Mouse (Mus musculus) heart, embryonic 14.5 days (tissue): Measurements from ENCODE around the gene Slc35b2. TPM values are rescaled to one million over a fixed set of nuclear protein-coding genes. Genes with fewer than 3 reads are reported as not detected.

Experiments
- ATAC-seq: fragments of 200-750 bp; cut with Nextera tagmentation; 2 replicates; pipeline ENCODE4 v1.8.0; 2017; ENCODE audit warnings: low read depth, moderate TSS enrichment; ENCODE audit not compliant: insufficient number of reproducible peaks, insufficient read depth, low FRiP score
- H3K27ac ChIP-seq, 2 experiments: fragments of 200-500 bp in 1 of 2; fragments of 300-500 bp in 1 of 2; sonication (generic) in 1 of 2; replicated peaks in 1 of 2; 2 replicates each; pipeline ENCODE4 v1.5.1; 2012 to 2014; ENCODE audit warnings: low read depth in 2 of 2, low read length in 2 of 2, control low read depth in 1 of 2, mild to moderate bottlenecking in 1 of 2, mixed read lengths in 1 of 2; ENCODE audit not compliant: control insufficient read depth in 1 of 2, insufficient read depth in 1 of 2
- H3K27me3 ChIP-seq: fragments of 300-500 bp; sonication (generic); 2 replicates; pipeline ENCODE4 v1.6.1; 2014; ENCODE audit warnings: mild to moderate bottlenecking, low read length, control low read depth; ENCODE audit not compliant: control insufficient read depth, insufficient read depth
- H3K36me3 ChIP-seq: fragments of 300-500 bp; sonication (generic); 2 replicates; pipeline ENCODE4 v1.6.1; 2014; ENCODE audit warnings: mild to moderate bottlenecking, control low read depth, low read length, mixed read lengths; ENCODE audit not compliant: control insufficient read depth, insufficient read depth
- H3K4me1 ChIP-seq, 2 experiments: fragments of 200-500 bp in 1 of 2; fragments of 300-500 bp in 1 of 2; sonication (generic) in 1 of 2; 2 replicates each; pipeline ENCODE4 v1.6.1; 2012 to 2014; ENCODE audit warnings: low read length in 2 of 2, control low read depth in 1 of 2, mixed read lengths in 1 of 2; ENCODE audit not compliant: control insufficient read depth in 2 of 2, insufficient read depth in 2 of 2
- H3K4me2 ChIP-seq: fragments of 300-500 bp; sonication (generic); 2 replicates; pipeline ENCODE4 v1.6.1; 2014; ENCODE audit warnings: mild to moderate bottlenecking, low read length
- H3K4me3 ChIP-seq, 2 experiments: fragments of 200-500 bp in 1 of 2; fragments of 300-500 bp in 1 of 2; sonication (generic) in 1 of 2; 2 replicates each; pipeline ENCODE4 v1.5.1; 2012 to 2014; ENCODE audit warnings: low read length in 2 of 2, mild to moderate bottlenecking in 2 of 2, control low read depth in 1 of 2, low read depth in 1 of 2, moderate library complexity in 1 of 2; ENCODE audit not compliant: control insufficient read depth in 1 of 2, insufficient read depth in 1 of 2
- H3K9ac ChIP-seq: fragments of 300-500 bp; sonication (generic); 2 replicates; pipeline ENCODE4 v1.6.1; 2014; ENCODE audit warnings: mild to moderate bottlenecking, low read length
- H3K9me3 ChIP-seq: fragments of 300-500 bp; sonication (generic); 2 replicates; pipeline ENCODE4 v1.6.1; 2016; ENCODE audit warnings: low read length, control low read depth; ENCODE audit not compliant: control insufficient read depth
- WGBS: fragments of 180-500 bp; shearing (Covaris S2); extraction: QIAGEN DNeasy Blood & Tissue Kit; methylation state at CpG from one replicate; pipeline ENCODE4 v1.1.7; 2014; 5-methylcytosine and 5-hydroxymethylcytosine counted together
- polyA plus RNA-seq: library from polyadenylated mRNA; unstranded; fragments of >200 nt; fragmentation: Nextera tagmentation; extraction: Ambion mirVana; gene quantifications from 2 replicates; pipeline ENCODE4 v1.2.1, GENCODE M21; 2014

Slc35b2 gene
- polyA plus RNA-seq, 1 experiment from 2014 or later, result 91.3 TPM

DNA sequence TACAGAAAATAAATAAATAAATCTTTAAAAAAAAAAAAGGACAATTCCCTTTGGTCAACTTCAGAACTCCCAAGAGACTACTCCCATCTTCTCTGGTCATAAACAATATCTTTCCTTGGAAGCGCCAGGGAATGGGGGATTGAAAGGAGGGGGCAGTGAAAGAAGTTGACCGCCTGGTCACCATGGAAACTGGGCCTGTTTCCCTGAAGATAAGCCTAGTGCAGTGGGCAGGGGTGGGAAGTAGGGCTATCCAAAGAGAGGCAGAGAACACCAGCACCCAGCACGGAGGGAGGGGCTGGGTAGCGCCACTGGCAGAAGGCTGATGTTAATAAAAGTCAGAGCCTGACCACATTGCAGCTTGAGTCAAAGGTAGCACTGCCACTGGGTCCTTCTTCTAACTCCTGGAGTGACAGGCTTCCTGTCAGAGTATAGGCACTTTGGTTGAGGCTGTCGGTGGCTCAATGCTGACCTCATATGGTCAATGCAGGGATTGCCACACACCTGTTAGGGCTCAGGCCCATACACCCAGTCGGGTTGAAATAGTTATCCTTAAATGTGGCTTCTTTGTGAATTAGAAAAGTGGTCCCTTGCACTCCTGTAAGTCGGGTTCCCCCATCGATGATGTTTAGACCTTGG is 11.7 kb upstream of the Slc35b2 start:
- Histone ChIP-seq H3K27ac (no peak overlapping the region), H3K9ac (no peak overlapping the region), H3K36me3 (no peaks in the 10 kb centered on the region), H3K27me3 (peaks cover 53% of the 10 kb centered on the region), H3K4me2 (no peak overlapping the region), H3K4me3 (no peak overlapping the region), H3K4me1 (peaks cover 6 to 25% of the 10 kb centered on the region in 2 experiments), H3K9me3 (no peaks in the 10 kb centered on the region)
- 2% methylated on average over 8 of the region's 8 CpGs for WGBS
- ATAC-seq, result no peak

DNA sequence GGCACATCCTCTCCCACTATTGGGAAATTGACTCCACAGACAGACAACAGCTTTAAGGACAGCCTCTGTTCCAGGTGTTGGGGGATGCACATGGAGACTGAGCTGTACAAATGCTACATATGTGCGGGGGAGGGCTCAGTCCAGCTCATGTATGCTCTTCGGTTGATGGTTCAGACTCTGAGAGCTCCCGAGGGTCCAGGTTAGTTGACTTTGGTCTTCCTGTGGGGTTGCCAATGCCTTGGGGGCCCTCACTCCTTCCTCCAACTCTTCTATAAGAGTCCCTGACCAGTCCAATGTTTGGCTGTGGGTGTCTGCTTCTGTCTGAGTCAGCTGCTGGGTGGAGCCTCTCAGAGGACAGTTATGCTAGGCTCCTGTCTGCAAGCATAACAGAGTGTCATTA is 10.6 kb upstream of the Slc35b2 start:
- Histone ChIP-seq H3K9me3 (no peaks in the 10 kb centered on the region), H3K27ac (no peak overlapping the region), H3K4me2 (no peak overlapping the region), H3K4me3 (no peak overlapping the region), H3K9ac (no peak overlapping the region), H3K27me3 (peaks cover 45% of the 10 kb centered on the region), H3K36me3 (no peaks in the 10 kb centered on the region), H3K4me1 (peaks cover 6 to 25% of the 10 kb centered on the region in 2 experiments)
- ATAC-seq, result no peak
- 76% methylated on average over 3 of the region's 3 CpGs for WGBS

DNA sequence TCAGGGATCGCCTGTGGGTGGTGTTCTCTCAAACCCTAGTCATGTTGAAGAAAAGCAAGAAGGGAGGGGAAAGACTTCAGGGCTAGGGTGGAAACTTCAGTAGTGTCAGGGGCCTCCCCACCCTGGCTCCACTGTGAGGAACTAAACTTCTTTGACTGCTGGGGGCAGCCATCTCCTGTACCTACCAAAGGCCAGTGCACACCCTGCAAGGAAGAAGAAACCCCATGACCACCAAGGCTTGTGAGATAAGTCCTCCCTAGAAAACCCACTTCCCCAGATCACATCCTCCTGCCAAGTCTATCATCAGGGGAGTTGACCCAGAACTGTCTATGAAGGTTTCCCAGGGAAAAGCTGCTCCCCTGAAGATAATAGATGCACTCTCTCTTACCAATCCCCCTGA is 9.3 kb upstream of the Slc35b2 start:
- WGBS, result 22% methylated on average over 1 of the region's 1 CpGs
- Histone ChIP-seq H3K36me3 (no peaks in the 10 kb centered on the region), H3K27me3 (peaks cover 32% of the 10 kb centered on the region), H3K4me3 (no peak overlapping the region), H3K9me3 (no peaks in the 10 kb centered on the region), H3K4me1 (peaks cover 6 to 23% of the 10 kb centered on the region in 2 experiments), H3K9ac (no peak overlapping the region), H3K4me2 (no peak overlapping the region), H3K27ac (no peak overlapping the region)
- ATAC-seq, result no peak

DNA sequence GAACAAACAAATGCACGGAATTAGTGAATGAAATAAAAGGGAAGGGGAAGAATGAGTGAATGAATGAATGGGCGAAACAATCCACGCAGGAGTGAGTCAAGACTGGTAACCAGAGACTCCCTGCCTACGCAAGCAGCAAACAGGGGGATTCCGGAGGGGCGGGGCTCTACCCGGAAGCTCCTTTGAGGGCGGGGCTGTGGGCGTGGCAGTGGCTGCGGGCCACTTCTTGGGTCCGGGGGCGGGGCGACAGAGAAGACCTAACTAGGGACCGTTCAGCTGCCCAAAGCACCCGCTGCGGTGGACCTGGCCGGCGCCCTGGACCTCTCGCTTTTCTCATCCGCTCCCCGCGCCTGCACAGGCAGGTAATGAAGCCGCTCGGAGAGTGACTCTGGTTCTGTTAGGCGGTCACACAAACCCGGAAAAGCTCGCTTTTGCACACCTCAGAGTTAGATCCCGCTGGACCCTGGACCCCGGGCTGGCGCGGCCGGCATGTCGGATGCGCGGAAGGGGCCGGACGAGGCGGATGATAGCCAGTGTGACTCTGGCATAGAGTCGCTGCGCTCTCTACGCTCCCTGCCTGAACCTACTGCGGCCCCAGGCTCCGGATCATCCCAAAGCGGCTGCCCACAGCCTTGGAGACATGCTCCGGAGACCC is 8.1 kb upstream of the Slc35b2 start, which contains the start of gene Nfkbie:
Nfkbie (plus strand) TSS at position 252 of the 655 bp plus-strand sequence.
- no peaks in the 10 kb centered on the region for H3K9me3 ChIP-seq
- H3K9ac ChIP-seq, result peak within 1 kb of the TSS; percentile 79
- ATAC-seq, result peak; percentile 70
- H3K27ac ChIP-seq, result 0 out of 4 replicates have a peak within 1 kb of the TSS, but pooled peaks of 1 of the 2 experiments have one; percentile 19
- no peaks in the 10 kb centered on the region for H3K36me3 ChIP-seq
- H3K4me2 ChIP-seq, result peak within 1 kb of the TSS; percentile 98
- WGBS, result under 1% methylated on average over 45 of the region's 45 CpGs
- peaks cover 27% of the 10 kb centered on the region for H3K27me3 ChIP-seq
- H3K4me3 ChIP-seq, result peak within 1 kb of the TSS; percentile 66 to 69
- peaks cover 6 to 11% of the 10 kb centered on the region in 2 experiments for H3K4me1 ChIP-seq

DNA sequence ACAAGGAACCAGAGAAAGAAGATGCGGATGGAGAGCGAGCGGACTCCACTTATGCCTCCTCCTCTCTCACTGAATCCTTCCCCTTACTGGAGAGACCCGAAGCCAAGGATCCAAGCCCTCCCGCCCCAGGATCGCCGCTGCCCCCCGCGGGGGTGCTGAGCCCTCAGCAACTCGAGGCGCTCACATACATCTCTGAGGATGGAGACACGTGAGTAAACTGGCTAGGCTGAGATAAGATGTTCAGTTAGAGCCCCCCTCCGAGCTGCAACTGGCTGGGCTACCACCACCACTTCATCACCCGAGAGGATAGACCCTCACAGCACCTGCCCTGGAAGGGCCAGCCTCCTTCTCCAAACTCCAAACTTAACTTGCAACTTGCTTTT is 7.6 kb upstream of the Slc35b2 start:
- H3K27me3 ChIP-seq, result peaks cover 22% of the 10 kb centered on the region
- peak overlapping the region; percentile 79 for H3K9ac ChIP-seq
- H3K9me3 ChIP-seq, result no peaks in the 10 kb centered on the region
- H3K4me2 ChIP-seq, result peak overlapping the region; percentile 98
- H3K27ac ChIP-seq, result no peak overlapping the region
- peak overlapping the region; percentile 66 to 69 for H3K4me3 ChIP-seq
- no peaks in the 10 kb centered on the region for H3K36me3 ChIP-seq
- ATAC-seq, result no peak
- WGBS, result 3% methylated on average over 14 of the region's 14 CpGs
- peaks cover 6 to 11% of the 10 kb centered on the region in 2 experiments for H3K4me1 ChIP-seq

DNA sequence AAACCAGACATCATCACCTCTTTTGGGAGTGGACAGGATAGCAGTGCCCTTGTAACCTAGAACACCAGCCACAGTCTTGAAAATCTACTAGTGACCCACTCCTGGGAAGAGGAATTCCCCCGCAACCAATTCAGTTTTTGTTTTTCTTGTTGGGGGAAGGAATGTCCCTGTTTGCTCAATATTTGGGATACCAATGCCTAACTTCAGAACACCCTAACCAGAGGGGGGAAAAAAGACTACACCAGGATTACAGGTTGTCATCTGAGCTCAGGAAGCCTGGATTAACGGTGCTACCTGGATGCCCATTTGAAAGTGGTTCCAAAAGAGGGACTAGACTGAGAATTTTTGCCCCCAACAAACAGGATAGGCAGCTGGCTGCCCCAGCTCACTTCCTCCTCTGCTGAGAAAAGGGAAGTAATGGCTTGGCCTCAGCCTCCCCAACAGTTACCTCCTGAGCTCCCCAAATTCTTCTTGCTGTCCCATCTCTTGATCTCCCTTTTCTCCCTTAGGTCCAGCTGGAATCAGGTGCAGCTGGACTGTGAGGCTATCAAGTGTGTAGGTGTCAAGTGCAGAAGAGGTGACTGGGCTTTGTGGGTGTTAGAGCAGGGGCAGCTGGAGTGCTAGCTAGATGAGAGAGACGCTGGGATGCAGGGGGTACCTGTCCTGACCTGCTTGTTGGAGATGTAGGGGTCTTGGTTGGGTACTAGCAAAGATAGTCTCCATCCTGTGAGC is 7.0 kb upstream of the Slc35b2 start:
- ATAC-seq, result no peak
- H3K9ac ChIP-seq, result peak overlapping the region; percentile 79; the same call in 1 of the 2 replicates

DNA sequence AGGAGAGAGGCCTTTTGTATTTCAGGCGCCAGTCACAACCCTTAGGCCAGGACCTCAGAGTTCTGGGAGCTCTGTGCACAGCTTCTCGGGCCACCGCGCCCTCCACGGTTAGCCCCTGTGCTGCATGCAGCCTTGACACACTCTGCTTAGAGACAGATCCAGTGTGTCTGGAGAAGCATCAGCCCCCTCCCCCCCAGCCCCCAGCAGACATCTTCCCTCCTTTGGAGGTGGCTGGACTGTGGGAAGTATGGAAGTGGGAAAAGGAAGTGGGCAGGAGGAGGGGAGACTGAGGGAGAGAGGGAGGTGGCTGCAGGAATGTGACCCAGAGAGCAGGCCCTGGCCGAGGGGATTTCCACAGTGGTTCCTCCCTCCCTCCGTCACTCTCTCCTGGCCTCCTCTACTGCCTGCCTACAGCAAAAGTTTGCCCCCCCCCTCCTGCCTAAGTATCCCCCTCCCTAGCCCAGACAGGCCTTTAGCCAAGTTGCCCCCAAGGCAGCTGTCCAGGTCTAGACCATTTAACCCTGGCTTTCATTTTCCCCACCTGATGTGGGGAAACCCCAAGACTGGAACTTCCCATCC is 6.3 kb upstream of the Slc35b2 start:
- Histone ChIP-seq H3K27ac (no peak overlapping the region), H3K4me1 (peaks cover 3 to 8% of the 10 kb centered on the region in 2 experiments; a peak in 3 of 4 replicates), H3K27me3 (peaks cover 20% of the 10 kb centered on the region; the same call in 1 of the 2 replicates), H3K4me2 (peak overlapping the region; percentile 98), H3K4me3 (no peak overlapping the region), H3K9ac (no peak overlapping the region; the same call in 1 of the 2 replicates), H3K36me3 (no peaks in the 10 kb centered on the region), H3K9me3 (no peaks in the 10 kb centered on the region)
- 69% methylated on average over 5 of the region's 7 CpGs for WGBS
- no peak for ATAC-seq

More for the DNA sequence above, 7.0 kb upstream of the Slc35b2 start:
- Histone ChIP-seq H3K27me3 (peaks cover 20% of the 10 kb centered on the region; the same call in 1 of the 2 replicates), H3K9me3 (no peaks in the 10 kb centered on the region), H3K27ac (no peak overlapping the region), H3K4me2 (peak overlapping the region; percentile 98), H3K36me3 (no peaks in the 10 kb centered on the region), H3K4me3 (peak overlapping the region; percentile 66 to 69; a peak in 3 of 4 replicates), H3K4me1 (peaks cover 6 to 11% of the 10 kb centered on the region in 2 experiments)
- 64% methylated on average over 3 of the region's 3 CpGs for WGBS
